Mouse (Mus musculus) hindbrain, embryonic 15.5 days (tissue): Measurements from ENCODE around the gene Cpa1. TPM values are rescaled to one million over a fixed set of nuclear protein-coding genes. Genes with fewer than 3 reads are reported as not detected.

ENCODE experiments used
- ATAC-seq: fragments of 200-750 bp; cut with Nextera tagmentation; 2 replicates; pipeline ENCODE4 v1.8.0; 2017; ENCODE audit warnings: low read depth, moderate number of reproducible peaks, moderate TSS enrichment; ENCODE audit not compliant: low FRiP score
- H3K27ac ChIP-seq: fragments of 300-500 bp; sonication (generic); replicated peaks from 2 replicates; pipeline ENCODE4 v1.5.1; 2015; ENCODE audit warnings: mild to moderate bottlenecking, inconsistent platforms
- H3K27me3 ChIP-seq: fragments of 300-500 bp; sonication (generic); 2 replicates; pipeline ENCODE4 v1.6.1; 2015; ENCODE audit warnings: control low read depth, inconsistent platforms
- H3K36me3 ChIP-seq: fragments of 300-500 bp; sonication (generic); 2 replicates; pipeline ENCODE4 v1.6.1; 2015; ENCODE audit warnings: control low read depth, inconsistent platforms
- H3K4me1 ChIP-seq: fragments of 300-500 bp; sonication (generic); replicated peaks from 2 replicates; pipeline ENCODE4 v1.6.1; 2015; ENCODE audit warnings: control low read depth, inconsistent platforms
- H3K4me2 ChIP-seq: fragments of 300-500 bp; sonication (generic); 2 replicates; pipeline ENCODE4 v1.6.1; 2015; ENCODE audit warnings: moderate library complexity, mild to moderate bottlenecking, inconsistent platforms
- H3K4me3 ChIP-seq: fragments of 300-500 bp; sonication (generic); 2 replicates; pipeline ENCODE4 v1.5.1; 2015; ENCODE audit warnings: mild to moderate bottlenecking, inconsistent platforms
- H3K9ac ChIP-seq: fragments of 300-500 bp; sonication (generic); 2 replicates; pipeline ENCODE4 v1.6.1; 2015; ENCODE audit warnings: inconsistent platforms
- H3K9me3 ChIP-seq: fragments of 300-500 bp; sonication (generic); 2 replicates; pipeline ENCODE4 v1.6.1; 2016; ENCODE audit warnings: control low read depth, inconsistent platforms
- WGBS: fragments of 180-500 bp; shearing (Covaris S2); methylation state at CpG from one replicate; pipeline ENCODE4 v1.1.7; 2015; 5-methylcytosine and 5-hydroxymethylcytosine counted together
- polyA plus RNA-seq: library from polyadenylated mRNA; unstranded; fragments of >200 nt; fragmentation: Nextera tagmentation; extraction: Ambion mirVana; gene quantifications from 2 replicates; pipeline ENCODE4 v1.2.1, GENCODE M21; 2015

Gene Cpa1
- polyA plus RNA-seq, 1 experiment from 2014 or later: 0.73 TPM

- H3K4me3 ChIP-seq: no peak overlapping the region
- H3K36me3 ChIP-seq: no peaks in the 10 kb centered on the region
- H3K4me1 ChIP-seq: peaks cover 42% of the 10 kb centered on the region
- H3K27me3 ChIP-seq: no peaks in the 10 kb centered on the region
- WGBS: 70% methylated on average over 9 of the region's 9 CpGs
- H3K9me3 ChIP-seq: no peaks in the 10 kb centered on the region
- no peak for ATAC-seq
- no peak overlapping the region for H3K27ac ChIP-seq
- H3K4me2 ChIP-seq: no peak overlapping the region
- no peak overlapping the region for H3K9ac ChIP-seq
These were observed 38.6 kb downstream of the Cpa1 start for GRCm38 (mm10) chr6:30677591-30677990.

- Histone ChIP-seq H3K27me3 (no peaks in the 10 kb centered on the region), H3K9me3 (no peaks in the 10 kb centered on the region), H3K4me2 (0 out of 2 replicates have a peak overlapping the region, but pooled peaks have one; percentile 4), H3K4me1 (peaks cover 47% of the 10 kb centered on the region), H3K4me3 (no peak overlapping the region), H3K9ac (no peak overlapping the region), H3K27ac (peak overlapping the region; percentile 72), H3K36me3 (no peaks in the 10 kb centered on the region)
- 18% methylated on average over 6 of the region's 6 CpGs for WGBS
- ATAC-seq: peak; percentile 78
These were observed 39.5 kb downstream of the Cpa1 start for GRCm38 (mm10) chr6:30678482-30678881.

GRCm38 (mm10) chr6:30679567-30679966 is 40.5 kb downstream of the Cpa1 start:
- Histone ChIP-seq H3K36me3 (no peaks in the 10 kb centered on the region), H3K9me3 (no peaks in the 10 kb centered on the region), H3K4me2 (no peak overlapping the region), H3K4me3 (no peak overlapping the region), H3K27ac (0 out of 2 replicates have a peak overlapping the region, but pooled peaks have one; percentile 32), H3K27me3 (no peaks in the 10 kb centered on the region), H3K9ac (no peak overlapping the region), H3K4me1 (peaks cover 37% of the 10 kb centered on the region)
- WGBS: 58% methylated on average over 5 of the region's 5 CpGs
- ATAC-seq: no peak

GRCm38 (mm10) chr6:30680442-30680841 is 41.4 kb downstream of the Cpa1 start:
- ATAC-seq: no peak
- no peaks in the 10 kb centered on the region for H3K9me3 ChIP-seq
- no peaks in the 10 kb centered on the region for H3K36me3 ChIP-seq
- H3K4me3 ChIP-seq: no peak overlapping the region
- no peak overlapping the region for H3K4me2 ChIP-seq
- H3K4me1 ChIP-seq: peaks cover 28% of the 10 kb centered on the region
- H3K27ac ChIP-seq: no peak overlapping the region
- H3K9ac ChIP-seq: no peak overlapping the region
- no peaks in the 10 kb centered on the region for H3K27me3 ChIP-seq
- WGBS: 82% methylated on average over 7 of the region's 7 CpGs

- Histone ChIP-seq H3K4me3 (no peak overlapping the region), H3K9ac (no peak overlapping the region), H3K27me3 (no peaks in the 10 kb centered on the region), H3K9me3 (no peaks in the 10 kb centered on the region), H3K27ac (0 out of 2 replicates have a peak overlapping the region, but pooled peaks have one; percentile 26), H3K36me3 (no peaks in the 10 kb centered on the region), H3K4me2 (no peak overlapping the region), H3K4me1 (peaks cover 21% of the 10 kb centered on the region)
- no peak for ATAC-seq
- 54% methylated on average over 13 of the region's 13 CpGs for WGBS
These were observed 43.2 kb downstream of the Cpa1 start for GRCm38 (mm10) chr6:30681935-30682900.

GRCm38 (mm10) chr6:30684570-30684969 is 45.6 kb downstream of the Cpa1 start:
- peaks cover 10% of the 10 kb centered on the region for H3K4me1 ChIP-seq
- ATAC-seq: no peak
- H3K9ac ChIP-seq: no peak overlapping the region
- H3K4me3 ChIP-seq: no peak overlapping the region
- H3K27me3 ChIP-seq: no peaks in the 10 kb centered on the region
- 83% methylated on average over 1 of the region's 1 CpGs for WGBS
- no peaks in the 10 kb centered on the region for H3K36me3 ChIP-seq
- no peaks in the 10 kb centered on the region for H3K9me3 ChIP-seq
- H3K4me2 ChIP-seq: no peak overlapping the region
- H3K27ac ChIP-seq: no peak overlapping the region

- Histone ChIP-seq H3K27me3 (no peaks in the 10 kb centered on the region), H3K4me3 (no peak overlapping the region), H3K9ac (no peak overlapping the region), H3K36me3 (no peaks in the 10 kb centered on the region), H3K4me1 (peaks cover 8% of the 10 kb centered on the region), H3K9me3 (no peaks in the 10 kb centered on the region), H3K4me2 (no peak overlapping the region), H3K27ac (no peak overlapping the region)
- no peak for ATAC-seq
- WGBS: 92% methylated on average over 7 of the region's 7 CpGs
These were observed 48.2 kb downstream of the Cpa1 start for GRCm38 (mm10) chr6:30687198-30687597.

GRCm38 (mm10) chr6:30692826-30693225 is 53.8 kb downstream of the Cpa1 start:
- Histone ChIP-seq H3K4me1 (peaks cover 16% of the 10 kb centered on the region), H3K36me3 (no peaks in the 10 kb centered on the region), H3K4me2 (peak overlapping the region; percentile 60), H3K4me3 (peak overlapping the region; percentile 48), H3K9ac (peak overlapping the region; percentile 64), H3K27ac (peak overlapping the region; percentile 93), H3K9me3 (no peaks in the 10 kb centered on the region), H3K27me3 (no peaks in the 10 kb centered on the region)
- WGBS: 79% methylated on average over 5 of the region's 5 CpGs
- no peak for ATAC-seq

GRCm38 (mm10) chr6:30693350-30693991 is 54.5 kb downstream of the Cpa1 start, which contains the start of gene Cep41:
Gene Cep41 (minus strand): TSS chr6:30693749.
- H3K9me3 ChIP-seq: no peaks in the 10 kb centered on the region
- peak within 1 kb of the TSS; percentile 48 for H3K4me3 ChIP-seq
- no peaks in the 10 kb centered on the region for H3K27me3 ChIP-seq
- H3K4me1 ChIP-seq: peaks cover 16% of the 10 kb centered on the region
- H3K27ac ChIP-seq: peak within 1 kb of the TSS; percentile 93
- peak; percentile 99 for ATAC-seq
- H3K4me2 ChIP-seq: peak within 1 kb of the TSS; percentile 60
- under 1% methylated on average over 52 of the region's 52 CpGs for WGBS
- peak within 1 kb of the TSS; percentile 64 for H3K9ac ChIP-seq
- H3K36me3 ChIP-seq: no peaks in the 10 kb centered on the region

GRCm38 (mm10) chr6:30694209-30694608 is 55.2 kb downstream of the Cpa1 start:
- Histone ChIP-seq H3K4me3 (peak overlapping the region; percentile 48), H3K27me3 (no peaks in the 10 kb centered on the region), H3K9ac (peak overlapping the region; percentile 36), H3K9me3 (no peaks in the 10 kb centered on the region), H3K4me2 (peak overlapping the region; percentile 60), H3K4me1 (peaks cover 16% of the 10 kb centered on the region), H3K27ac (peak overlapping the region; percentile 93), H3K36me3 (no peaks in the 10 kb centered on the region)
- ATAC-seq: peak; percentile 9; the same call in 1 of the 2 replicates
- 19% methylated on average over 6 of the region's 6 CpGs for WGBS
